Mouse (Mus musculus): ENCODE data around the gene Hap1. TPM values are rescaled to one million over a fixed set of nuclear protein-coding genes. Genes with fewer than 3 reads are reported as not detected.

Hap1 gene
- polyA plus RNA-seq, 2 experiments, result 1.6 to 4.4 TPM

GRCm38 (mm10) chr11:100396886-100397599, 41.1 kb upstream of the Hap1 start:
- Histone ChIP-seq H3K27ac (replicated peaks; ENCODE audit: low read depth, low read length) (peak overlapping the region; percentile 46), H3K36me3 (ENCODE audit: control insufficient read depth, insufficient read depth, low read length) (peaks cover 3% of the 10 kb centered on the region; the same call in 1 of the 2 replicates), H3K27me3 (ENCODE audit: control insufficient read depth, insufficient read depth, low read length) (no peaks in the 10 kb centered on the region), H3K9ac (ENCODE audit: low read depth, low read length, severe bottlenecking) (peak overlapping the region; percentile 72), H3K4me2 (replicated peaks; ENCODE audit: low read depth, low read length, severe bottlenecking) (peak overlapping the region; percentile 80), H3K4me3 (replicated peaks; ENCODE audit: low read length) (peak overlapping the region; percentile 70), H3K9me3 (ENCODE audit: control insufficient read depth, low read length) (no peaks in the 10 kb centered on the region), H3K4me1 (ENCODE audit: control insufficient read depth, insufficient read depth, low read length) (peaks cover 19% of the 10 kb centered on the region)
- DNase-seq (ENCODE audit: low spot score) (no peak), ATAC-seq (ENCODE audit: low FRiP score, low read depth) (peak; percentile 28; the same call in 1 of the 2 replicates)
- 3% methylated on average over 21 of the region's 42 CpGs for WGBS
- TF ChIP-seq POLR2A (IDR thresholded peaks at IDR 0.05; ENCODE audit: borderline replicate concordance, extremely low read depth, insufficient read depth, insufficient read length), result no peak

- Histone ChIP-seq H3K9ac (ENCODE audit: low read depth, low read length, severe bottlenecking) (peak overlapping the region; percentile 72; the same call in 1 of the 2 replicates), H3K4me2 (replicated peaks; ENCODE audit: low read depth, low read length, severe bottlenecking) (peak overlapping the region; percentile 80), H3K4me3 (replicated peaks; ENCODE audit: low read length) (peak overlapping the region; percentile 70), H3K36me3 (ENCODE audit: control insufficient read depth, insufficient read depth, low read length) (peaks cover 3% of the 10 kb centered on the region; the same call in 1 of the 2 replicates), H3K9me3 (ENCODE audit: control insufficient read depth, low read length) (no peaks in the 10 kb centered on the region), H3K27ac (replicated peaks; ENCODE audit: low read depth, low read length) (no peak overlapping the region; the same call in 1 of the 2 replicates), H3K4me1 (ENCODE audit: control insufficient read depth, insufficient read depth, low read length) (peaks cover 22% of the 10 kb centered on the region), H3K27me3 (ENCODE audit: control insufficient read depth, insufficient read depth, low read length) (no peaks in the 10 kb centered on the region)
- TF ChIP-seq POLR2A (IDR thresholded peaks at IDR 0.05; ENCODE audit: borderline replicate concordance, extremely low read depth, insufficient read depth, insufficient read length), result no peak
- WGBS, result 40% methylated on average over 17 of the region's 17 CpGs
- ATAC-seq (ENCODE audit: low FRiP score, low read depth), result no peak
- no peak for DNase-seq (ENCODE audit: low spot score)
These were observed 40.1 kb upstream of the Hap1 start for GRCm38 (mm10) chr11:100395861-100396631.

- TF ChIP-seq POLR2A (IDR thresholded peaks at IDR 0.05; ENCODE audit: borderline replicate concordance, extremely low read depth, insufficient read depth, insufficient read length), result no peak
- ATAC-seq (ENCODE audit: low FRiP score, low read depth), result no peak
These were observed 39.3 kb upstream of the Hap1 start for GRCm38 (mm10) chr11:100395200-100395599.

GRCm38 (mm10) chr11:100394353-100395074, 38.6 kb upstream of the Hap1 start:
- ATAC-seq (ENCODE audit: low FRiP score, low read depth) (no peak), DNase-seq (ENCODE audit: low spot score) (no peak)
- H3K9ac ChIP-seq (ENCODE audit: low read depth, low read length, severe bottlenecking), result peak overlapping the region; percentile 72; the same call in 1 of the 2 replicates
- H3K4me2 ChIP-seq (replicated peaks; ENCODE audit: low read depth, low read length, severe bottlenecking), result peak overlapping the region; percentile 80; the same call in 1 of the 2 replicates
- H3K36me3 ChIP-seq (ENCODE audit: control insufficient read depth, insufficient read depth, low read length), result peaks cover 3% of the 10 kb centered on the region; the same call in 1 of the 2 replicates
- H3K4me3 ChIP-seq (replicated peaks; ENCODE audit: low read length), result no peak overlapping the region
- 57% methylated on average over 5 of the region's 5 CpGs for WGBS
- H3K9me3 ChIP-seq (ENCODE audit: control insufficient read depth, low read length), result no peaks in the 10 kb centered on the region
- TF ChIP-seq POLR2A (IDR thresholded peaks at IDR 0.05; ENCODE audit: borderline replicate concordance, extremely low read depth, insufficient read depth, insufficient read length), result no peak
- no peak overlapping the region for H3K27ac ChIP-seq (replicated peaks; ENCODE audit: low read depth, low read length)
- no peaks in the 10 kb centered on the region for H3K27me3 ChIP-seq (ENCODE audit: control insufficient read depth, insufficient read depth, low read length)
- peaks cover 24% of the 10 kb centered on the region for H3K4me1 ChIP-seq (ENCODE audit: control insufficient read depth, insufficient read depth, low read length)

More at GRCm38 (mm10) chr11:100395200-100395599, 39.3 kb upstream of the Hap1 start:
- WGBS, result 26% methylated on average over 11 of the region's 11 CpGs
- no peak for DNase-seq (ENCODE audit: low spot score)
- Histone ChIP-seq H3K4me3 (replicated peaks; ENCODE audit: low read length) (peak overlapping the region; percentile 70; the same call in 1 of the 2 replicates), H3K27me3 (ENCODE audit: control insufficient read depth, insufficient read depth, low read length) (no peaks in the 10 kb centered on the region), H3K4me2 (replicated peaks; ENCODE audit: low read depth, low read length, severe bottlenecking) (peak overlapping the region; percentile 80), H3K36me3 (ENCODE audit: control insufficient read depth, insufficient read depth, low read length) (peaks cover 3% of the 10 kb centered on the region; the same call in 1 of the 2 replicates), H3K9me3 (ENCODE audit: control insufficient read depth, low read length) (no peaks in the 10 kb centered on the region), H3K9ac (ENCODE audit: low read depth, low read length, severe bottlenecking) (peak overlapping the region; percentile 72; the same call in 1 of the 2 replicates), H3K4me1 (ENCODE audit: control insufficient read depth, insufficient read depth, low read length) (peaks cover 24% of the 10 kb centered on the region), H3K27ac (replicated peaks; ENCODE audit: low read depth, low read length) (no peak overlapping the region; the same call in 1 of the 2 replicates)
